Mouse (Mus musculus) heart, postnatal 36 days (tissue): ENCODE data around the gene Actl6b. TPM values are rescaled to one million over a fixed set of nuclear protein-coding genes. Genes with fewer than 3 reads are reported as not detected.

Experiments used
- DNase-seq, 2 experiments: peaks; one replicate each; pipeline ENCODE4 v3.0.0; 2021 to 2022
- intact Hi-C: fragments of 180-260 bp; cut with DNase I; formaldehyde crosslinking; loops from one replicate; pipeline ENCODE4 v1.15.1; 2025
- total RNA-seq, 2 experiments: library from RNA; stranded (reverse); gene quantifications; 2 replicates each; pipeline ENCODE4 v1.2.3; 2021

Gene Actl6b
- not detected for total RNA-seq

DNA sequence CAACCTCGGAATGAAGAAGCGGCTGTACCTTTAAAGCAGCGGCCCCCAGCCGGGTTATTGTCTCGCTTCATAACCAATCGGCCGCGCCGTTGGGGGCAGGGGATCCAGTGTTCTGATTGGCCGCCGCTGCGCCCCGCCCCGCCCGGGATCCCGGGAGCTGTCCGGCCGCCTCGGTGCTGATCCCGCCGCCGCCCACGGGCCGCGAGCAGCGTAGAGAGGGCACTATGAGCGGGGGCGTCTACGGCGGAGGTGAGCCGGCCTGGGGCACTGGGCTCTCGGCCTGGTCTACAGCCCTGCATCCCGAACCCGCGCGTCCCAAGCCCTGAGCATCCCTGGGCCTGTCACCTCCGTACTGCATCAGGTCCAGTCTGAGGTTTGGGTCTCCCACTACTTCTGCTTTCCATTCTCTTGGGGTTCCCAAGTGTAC, at the start of gene Actl6b:
Gene Actl6b (plus strand): TSS at position 107 of the 427 bp plus-strand sequence.
- DNase-seq, result peak; percentile 52 to 69
- intact Hi-C loops, result no loop called here

DNA sequence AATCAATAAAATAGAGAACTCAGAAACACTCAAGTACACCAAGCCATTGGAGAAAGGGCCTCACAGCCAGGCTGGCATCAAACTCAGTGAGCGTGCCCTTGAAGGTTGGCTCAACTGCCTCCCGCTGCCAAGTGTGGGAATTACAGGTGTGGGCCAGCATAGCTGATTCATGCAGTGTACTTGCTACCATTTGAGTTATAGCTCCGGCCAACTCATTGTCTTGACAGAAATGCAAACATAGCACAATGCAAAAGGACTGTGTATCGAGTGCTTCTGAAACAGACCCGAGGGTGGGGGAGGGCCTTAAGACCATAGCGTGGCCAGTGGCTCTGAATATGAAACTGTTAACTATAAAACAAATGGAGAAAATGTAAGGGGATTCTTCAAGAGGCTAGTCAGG, 49.3 kb upstream of the Actl6b start:
- intact Hi-C loops, result no loop called here
- no peak for DNase-seq

DNA sequence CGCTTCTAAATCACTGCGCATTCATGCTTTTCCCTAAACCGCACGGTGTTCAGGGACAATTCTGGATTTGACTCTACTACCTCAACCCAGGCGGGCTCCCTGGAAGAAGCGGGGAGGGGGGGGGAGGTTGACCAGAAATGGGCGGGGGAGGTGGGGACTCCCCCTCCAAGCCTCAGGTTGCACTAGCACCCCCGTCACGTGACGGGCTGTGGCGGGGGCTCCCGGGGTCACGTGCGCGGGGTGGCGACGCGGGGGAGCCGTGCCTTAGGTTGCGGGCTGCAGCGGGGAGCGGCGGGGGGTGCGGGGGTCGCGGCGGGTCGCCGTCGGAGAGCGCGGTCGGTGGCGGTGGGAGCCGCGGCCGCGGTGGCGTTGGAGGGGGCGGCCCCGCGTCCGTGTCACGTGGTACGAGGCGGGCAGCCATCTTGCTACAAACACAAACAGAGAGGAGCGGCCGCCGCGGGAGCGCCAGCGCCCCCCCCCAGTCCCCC, 43.3 kb upstream of the Actl6b start:
- DNase-seq, result peak; percentile 79 to 92
- intact Hi-C loops, result loop anchor here (5.0 kb wide), 1 partner anchor 77 kb away; no protein-coding TSS in a partner anchor

DNA sequence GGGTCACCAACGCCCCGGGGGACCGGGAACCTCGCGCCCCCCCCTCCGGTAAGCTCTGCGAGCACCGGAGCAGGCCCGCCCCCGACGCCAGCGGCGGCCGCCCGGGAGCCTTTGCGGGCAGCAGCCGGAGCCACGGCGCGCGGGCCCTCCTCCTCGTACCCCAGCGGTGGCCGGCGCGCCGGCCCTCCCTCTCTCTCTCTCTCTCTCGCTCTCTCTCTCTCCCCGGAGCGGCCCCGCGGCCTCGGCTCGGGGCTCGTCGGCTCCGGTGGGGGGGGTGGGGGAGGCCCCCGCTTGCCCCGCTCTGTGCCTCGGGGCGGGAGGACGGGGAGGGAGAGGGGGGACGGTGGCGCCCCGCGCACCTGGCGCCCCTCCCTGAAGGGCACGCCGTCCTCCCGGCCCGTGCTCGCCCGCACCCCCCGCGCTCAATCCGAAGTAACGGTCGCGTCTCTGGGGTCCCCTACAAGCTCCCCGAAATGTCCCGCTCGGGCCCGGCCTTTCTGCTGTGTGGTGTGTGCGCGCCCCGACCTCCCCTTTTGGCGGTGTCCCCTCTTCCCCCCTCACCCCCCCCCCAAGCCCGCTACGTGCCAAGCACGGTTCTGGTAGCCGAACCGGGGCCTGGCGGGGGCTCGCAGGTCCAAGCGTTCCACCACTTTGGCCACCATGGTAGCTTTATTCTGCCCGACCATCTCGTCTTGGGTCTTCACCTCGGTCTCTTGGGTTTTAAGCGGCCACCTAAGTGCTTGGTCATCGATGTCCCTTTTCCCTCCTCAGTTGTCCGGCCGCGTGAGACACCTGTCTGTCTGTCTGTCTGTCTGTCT, 42.5 kb upstream of the Actl6b start:
- intact Hi-C loops, result loop anchor here (1.0 to 5.0 kb wide), 2 partner anchors 23 to 77 kb away; partner anchors contain the start of genes Epo and Gnb2
- no peak for DNase-seq

DNA sequence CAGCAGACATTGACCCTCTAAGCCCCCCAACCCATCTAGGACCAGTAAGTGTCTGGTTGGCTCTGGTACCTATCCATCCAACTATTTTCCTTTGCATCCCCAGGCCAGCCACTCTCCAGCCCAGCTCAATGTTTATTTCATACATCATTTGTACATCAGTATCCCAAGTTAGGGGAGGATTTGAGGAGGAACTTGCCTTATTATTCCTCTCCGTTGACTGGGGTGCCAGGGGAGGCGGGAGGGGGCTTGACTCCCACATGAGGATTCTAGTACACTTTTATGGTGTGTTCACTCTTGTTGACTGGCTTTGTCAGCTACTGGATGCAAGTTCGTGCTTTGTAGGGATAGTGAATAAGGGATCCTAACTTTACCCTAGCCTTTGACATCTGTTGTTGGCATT, 41.6 kb upstream of the Actl6b start:
- DNase-seq, result no peak
- intact Hi-C loops, result loop anchor here (1.0 to 5.0 kb wide), 2 partner anchors 22 to 76 kb away; partner anchors contain the start of genes Epo and Gnb2

DNA sequence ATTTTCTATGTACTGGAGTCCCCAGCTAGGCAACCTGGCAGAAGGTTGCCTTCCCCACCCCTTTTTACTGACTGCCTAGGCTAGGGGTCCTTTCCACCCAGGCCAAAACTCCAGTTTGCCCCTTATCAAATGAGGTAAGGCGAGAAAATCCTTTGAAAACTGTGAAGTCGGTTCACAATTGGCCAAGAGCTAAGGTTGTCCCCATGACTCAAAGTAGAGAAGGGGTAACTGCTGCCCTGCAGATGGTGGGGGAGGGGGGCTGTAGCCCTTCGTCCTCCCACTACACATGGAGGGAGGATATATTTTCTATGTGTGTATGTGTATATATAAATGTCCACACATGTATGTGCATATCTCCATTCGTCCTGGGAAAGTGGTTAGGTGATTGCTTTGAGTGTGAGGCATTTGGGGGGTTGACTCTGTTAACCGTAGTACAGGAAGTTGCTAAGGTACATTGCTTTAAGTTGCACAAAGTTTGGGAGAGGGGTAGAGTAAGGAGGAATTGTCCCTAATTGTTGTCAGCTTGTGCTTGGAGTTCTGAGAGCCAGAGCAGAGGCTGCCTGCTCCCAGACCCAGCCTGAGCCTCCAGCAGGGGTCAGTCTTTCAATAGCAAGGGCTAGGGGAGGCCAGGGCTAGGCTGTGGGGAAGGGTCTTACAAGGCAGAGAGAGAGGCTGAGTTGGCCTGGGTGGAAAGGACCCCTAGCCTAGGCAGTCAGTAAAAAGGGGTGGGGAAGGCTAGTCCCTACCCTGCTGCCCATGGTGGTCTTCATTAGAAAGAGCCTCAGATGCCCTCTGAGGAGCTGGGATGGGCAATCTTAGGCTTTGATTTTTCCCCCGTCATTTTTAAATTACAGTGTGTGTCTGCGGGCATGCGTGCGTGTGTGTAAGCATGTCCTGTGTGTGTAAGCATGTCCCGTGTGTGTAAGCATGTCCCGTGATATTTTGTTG, 40.2 kb upstream of the Actl6b start:
- intact Hi-C loops, result loop anchor here (5.0 kb wide), 1 partner anchor 74 kb away; no protein-coding TSS in a partner anchor
- peak in 1 of 2 experiments; percentile 50 for DNase-seq

DNA sequence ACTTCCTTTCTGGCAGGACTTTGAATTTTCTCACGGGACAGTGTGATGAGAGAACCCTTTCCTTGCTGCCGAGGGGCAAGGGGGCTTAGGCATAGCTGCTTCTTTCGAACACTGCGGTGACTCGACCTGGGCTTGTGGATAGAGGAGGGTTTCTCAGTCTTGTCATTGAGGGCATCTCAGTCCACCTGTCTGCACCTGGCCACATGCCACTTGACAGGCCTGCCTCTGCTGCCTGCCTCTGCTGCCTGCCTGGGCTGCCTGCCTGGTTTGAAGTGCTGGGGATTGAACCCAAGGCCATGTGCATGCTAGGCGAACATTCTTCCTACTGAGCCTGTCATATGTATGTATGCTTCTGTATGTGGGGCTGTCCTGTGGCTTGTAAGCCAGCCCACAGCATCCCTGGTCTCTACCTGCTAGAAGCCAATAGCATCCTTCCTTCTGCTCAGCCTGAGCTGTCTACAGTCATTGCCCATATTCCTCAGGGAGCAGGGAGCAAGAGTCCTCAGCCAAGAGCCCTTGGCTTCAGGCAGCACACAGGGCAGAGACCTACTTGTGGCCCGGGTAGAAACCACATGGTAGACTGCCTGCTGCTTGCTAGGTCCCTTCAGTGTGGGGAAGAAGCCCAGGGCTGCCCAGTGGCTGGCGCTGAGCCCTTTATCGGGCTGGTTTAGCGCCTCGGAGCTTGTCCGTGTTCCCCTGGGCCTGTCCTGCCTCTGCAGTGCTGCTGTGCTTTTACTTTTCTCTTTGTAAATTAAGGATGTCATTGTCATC, 39.2 kb upstream of the Actl6b start:
- intact Hi-C loops, result loop anchor here (5.0 kb wide), 1 partner anchor 73 kb away; no protein-coding TSS in a partner anchor
- no peak for DNase-seq

DNA sequence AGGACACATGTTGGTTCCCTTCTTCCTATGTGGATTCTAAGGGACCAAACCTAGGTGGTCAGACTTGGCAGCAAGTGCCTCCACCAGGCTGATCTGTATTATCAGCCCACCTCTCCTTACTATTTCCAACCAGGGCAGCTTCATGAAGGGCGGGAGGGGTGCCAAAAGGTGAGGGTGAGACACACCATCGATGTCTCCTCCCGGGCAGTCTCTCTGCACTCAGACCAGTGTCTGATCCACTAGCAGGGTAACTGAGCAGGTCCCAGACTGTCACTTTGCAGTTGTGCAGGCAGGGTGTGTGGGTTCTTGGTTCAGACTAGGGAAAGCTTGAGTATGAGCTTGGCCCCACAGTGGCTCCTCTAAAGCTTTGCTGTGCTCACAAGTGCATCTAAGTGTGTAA, 38.5 kb upstream of the Actl6b start:
- no peak for DNase-seq
- intact Hi-C loops, result loop anchor here (5.0 kb wide), 1 partner anchor 72 kb away; no protein-coding TSS in a partner anchor

DNA sequence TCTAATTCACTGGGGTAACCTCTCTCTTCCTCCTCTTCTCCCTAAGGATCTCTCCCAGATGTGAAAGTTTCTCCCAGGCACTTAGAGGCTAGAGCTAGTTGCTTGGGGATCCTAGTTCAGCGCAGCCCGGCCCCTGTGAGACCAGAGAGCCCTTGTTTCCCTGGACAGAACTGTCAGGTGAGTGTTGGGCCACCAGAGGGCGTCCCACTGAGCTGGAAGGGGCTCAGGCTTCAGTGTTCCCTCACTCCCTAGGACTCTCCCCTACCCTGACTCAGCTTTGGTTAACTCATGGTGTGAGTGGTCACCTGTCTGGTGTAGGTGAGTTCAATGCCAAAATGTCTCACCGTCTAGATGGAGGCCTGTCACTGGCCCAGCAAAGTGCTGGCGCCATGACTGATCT, 34.9 kb upstream of the Actl6b start, which contains the start of gene Gigyf1:
Gene Gigyf1 (plus strand): TSS at position 113 of the 400 bp plus-strand sequence.
- DNase-seq, result no peak
- intact Hi-C loops, result no loop called here

DNA sequence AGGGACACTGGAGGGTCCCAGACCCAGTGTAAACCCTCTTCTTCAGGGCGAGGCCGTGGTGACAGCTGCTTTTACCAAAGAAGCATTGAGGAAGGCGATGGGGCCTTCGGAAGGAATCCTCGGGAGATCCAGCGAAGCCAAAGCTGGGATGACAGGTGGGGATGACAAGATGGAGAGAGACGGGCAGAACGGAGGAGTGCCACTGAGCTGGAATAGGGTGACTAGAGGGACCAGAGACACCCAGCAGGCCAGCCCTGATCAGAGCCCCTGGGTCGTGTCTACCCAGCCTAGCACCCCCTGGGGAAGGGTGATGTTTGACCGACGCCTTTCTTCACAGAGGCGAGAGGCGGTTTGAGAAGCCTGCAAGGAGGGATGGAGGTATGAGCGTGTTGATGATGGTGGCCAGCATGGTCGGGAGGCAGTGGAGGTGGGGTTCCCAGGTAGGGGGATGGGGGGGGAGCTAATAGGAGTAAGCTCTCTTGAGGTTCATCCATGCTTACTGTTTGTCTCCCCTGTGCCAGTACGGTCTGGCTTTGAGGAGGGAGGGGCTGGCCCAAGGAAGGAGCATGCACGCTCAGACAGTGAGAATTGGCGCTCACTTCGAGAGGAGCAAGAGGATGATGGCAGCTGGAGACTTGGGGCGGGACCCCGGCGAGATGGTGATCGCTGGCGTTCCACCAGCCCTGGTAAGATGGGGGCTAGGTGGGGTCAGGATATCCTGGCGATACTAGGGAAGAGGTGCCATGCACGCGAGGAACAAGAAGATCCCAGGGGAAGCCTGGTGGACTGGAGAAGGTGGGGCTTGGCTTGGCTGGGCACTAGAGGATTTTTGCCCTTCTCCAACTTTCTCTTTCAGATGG, 33.4 kb upstream of the Actl6b start:
- intact Hi-C loops, result loop anchor here (10.0 kb wide), 1 partner anchor 645 kb away; the partner anchor contains the start of gene Cops6
- no peak for DNase-seq

DNA sequence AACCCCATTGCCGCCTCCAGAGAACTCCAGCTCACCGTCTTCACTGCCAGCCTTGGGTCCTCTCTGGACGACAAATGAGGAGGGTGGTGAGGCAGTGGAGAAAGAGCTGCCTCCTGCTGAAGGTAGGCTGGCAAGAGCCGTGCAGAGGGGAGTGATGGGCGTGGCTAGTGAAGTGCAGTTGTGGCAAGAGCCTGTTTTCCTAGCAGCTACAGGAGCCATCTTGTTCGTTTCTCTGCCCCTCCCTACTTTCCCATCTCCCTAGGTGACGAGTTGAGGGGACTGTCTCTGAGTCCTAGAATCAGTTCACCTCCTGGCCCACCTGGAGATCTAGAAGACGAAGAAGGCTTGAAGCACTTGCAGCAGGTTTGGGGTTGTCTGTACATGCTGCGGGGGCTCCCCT, 31.5 kb upstream of the Actl6b start:
- DNase-seq, result no peak
- intact Hi-C loops, result loop anchor here (10.0 kb wide), 1 partner anchor 643 kb away; the partner anchor contains the start of gene Cops6

DNA sequence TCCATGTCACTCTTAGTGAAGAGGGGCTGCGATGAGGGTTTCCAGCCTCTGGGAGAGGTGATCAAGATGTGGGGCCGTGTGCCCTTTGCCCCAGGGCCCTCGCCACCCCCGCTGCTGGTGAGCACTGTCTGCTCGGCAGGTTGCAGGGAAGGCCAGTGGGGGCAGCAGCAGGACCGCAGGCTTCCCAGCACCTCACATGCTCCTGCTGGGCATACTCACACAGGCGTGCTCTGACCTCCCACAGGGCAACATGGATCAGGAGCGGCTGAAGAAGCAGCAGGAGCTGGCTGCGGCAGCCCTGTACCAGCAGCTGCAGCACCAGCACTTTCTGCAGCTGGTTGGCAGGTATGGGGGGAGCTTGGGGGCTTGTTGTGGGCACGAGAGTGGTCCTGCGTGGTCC, 30.6 kb upstream of the Actl6b start:
- intact Hi-C loops, result loop anchor here (10.0 kb wide), 1 partner anchor 642 kb away; the partner anchor contains the start of gene Cops6
- DNase-seq, result no peak

DNA sequence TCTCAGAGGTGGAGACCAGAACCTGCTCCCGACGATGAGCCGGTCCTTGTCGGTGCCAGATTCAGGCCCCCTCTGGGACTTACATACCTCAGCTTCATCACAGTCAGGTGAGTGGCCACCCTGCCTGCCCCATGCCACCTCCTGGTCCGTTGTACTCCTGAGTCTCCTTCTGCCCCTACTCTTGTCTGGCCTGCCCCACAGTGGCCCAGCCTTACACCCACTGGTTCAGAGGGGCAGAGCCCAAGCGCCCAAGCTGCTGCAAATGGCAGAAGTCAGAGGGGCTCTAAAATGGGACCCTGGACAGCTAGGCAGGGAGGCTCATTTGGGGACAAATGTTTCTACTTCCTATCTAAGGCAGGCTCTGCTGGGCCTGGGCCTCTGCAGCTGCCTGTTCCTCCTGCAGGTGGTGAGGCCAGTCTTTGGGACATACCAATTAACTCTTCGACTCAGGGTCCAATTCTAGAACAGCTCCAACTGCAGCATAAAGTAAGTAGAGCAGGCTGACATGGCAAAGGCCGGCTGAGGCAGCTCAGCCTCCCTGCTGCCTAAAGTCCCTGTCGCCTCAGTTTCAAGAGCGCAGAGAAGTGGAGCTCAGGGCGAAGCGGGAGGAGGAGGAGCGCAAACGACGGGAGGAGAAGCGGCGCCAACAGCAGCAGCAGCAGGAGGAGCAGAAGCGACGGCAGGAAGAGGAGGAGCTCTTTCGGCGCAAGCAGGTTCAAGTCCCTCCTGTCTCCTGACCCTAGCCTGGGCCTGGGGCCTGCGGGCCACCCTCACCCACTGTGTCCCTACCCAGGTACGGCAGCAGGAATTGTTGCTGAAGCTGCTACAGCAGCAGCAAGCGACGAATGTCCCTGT, 29.7 kb upstream of the Actl6b start:
- intact Hi-C loops, result loop anchor here (10.0 kb wide), 1 partner anchor 641 kb away; the partner anchor contains the start of gene Cops6

DNA sequence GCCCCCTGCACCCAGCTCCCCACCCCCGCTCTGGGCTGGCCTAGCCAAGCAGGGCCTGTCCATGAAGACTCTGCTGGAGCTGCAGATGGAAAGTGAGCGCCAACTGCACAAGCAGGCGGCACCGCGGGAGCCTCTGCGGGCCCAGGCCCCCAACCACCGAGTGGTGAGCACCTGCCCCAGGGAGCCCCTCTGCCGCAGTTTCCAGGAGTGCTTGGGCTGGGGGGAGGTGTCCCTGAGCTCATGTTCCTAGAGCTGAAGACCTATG, 29.1 kb upstream of the Actl6b start:
- no peak for DNase-seq
- intact Hi-C loops, result loop anchor here (10.0 kb wide), 1 partner anchor 641 kb away; the partner anchor contains the start of gene Cops6

More for the DNA sequence above, 29.7 kb upstream of the Actl6b start:
- DNase-seq, result no peak

DNA sequence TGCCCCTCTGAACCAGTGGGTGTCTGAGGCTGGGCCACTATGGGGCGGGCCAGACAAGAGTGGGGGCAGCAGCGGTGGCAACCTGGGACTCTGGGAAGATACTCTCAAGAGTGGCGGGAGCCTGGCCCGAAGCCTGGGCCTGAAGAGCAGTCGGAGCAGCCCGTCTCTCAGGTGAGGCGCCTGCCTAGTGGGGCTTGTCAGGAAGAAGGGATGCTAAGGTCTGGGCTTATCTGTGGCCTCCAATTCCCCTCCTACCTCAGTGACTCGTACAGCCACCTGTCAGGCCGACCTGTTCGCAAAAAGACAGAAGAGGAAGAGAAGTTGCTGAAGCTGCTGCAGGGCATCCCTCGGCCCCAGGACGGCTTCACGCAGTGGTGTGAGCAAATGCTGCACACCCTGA, 28.6 kb upstream of the Actl6b start:
- intact Hi-C loops, result loop anchor here (10.0 kb wide), 1 partner anchor 640 kb away; the partner anchor contains the start of gene Cops6
- no peak for DNase-seq

DNA sequence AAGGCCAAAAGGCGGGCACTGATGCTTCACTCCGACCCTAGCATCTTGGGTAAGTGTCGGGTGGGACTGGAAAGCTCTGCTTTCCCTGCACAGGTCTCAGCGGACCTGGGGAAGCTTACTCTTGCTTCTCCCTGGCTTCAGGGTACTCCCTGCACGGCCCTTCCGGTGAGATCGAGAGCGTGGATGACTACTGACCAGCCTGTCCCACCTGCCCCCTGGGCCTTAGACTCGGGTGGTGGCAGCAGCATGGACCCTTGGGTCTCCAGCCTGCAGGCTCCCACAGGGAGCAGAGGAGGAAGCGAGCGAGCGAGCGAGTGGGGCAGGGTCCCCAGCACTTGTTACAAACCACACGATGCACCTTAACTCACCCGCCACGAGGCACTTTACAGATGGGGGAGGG, 27.8 kb upstream of the Actl6b start:
- intact Hi-C loops, result loop anchor here (10.0 kb wide), 1 partner anchor 639 kb away; the partner anchor contains the start of gene Cops6
- no peak for DNase-seq

DNA sequence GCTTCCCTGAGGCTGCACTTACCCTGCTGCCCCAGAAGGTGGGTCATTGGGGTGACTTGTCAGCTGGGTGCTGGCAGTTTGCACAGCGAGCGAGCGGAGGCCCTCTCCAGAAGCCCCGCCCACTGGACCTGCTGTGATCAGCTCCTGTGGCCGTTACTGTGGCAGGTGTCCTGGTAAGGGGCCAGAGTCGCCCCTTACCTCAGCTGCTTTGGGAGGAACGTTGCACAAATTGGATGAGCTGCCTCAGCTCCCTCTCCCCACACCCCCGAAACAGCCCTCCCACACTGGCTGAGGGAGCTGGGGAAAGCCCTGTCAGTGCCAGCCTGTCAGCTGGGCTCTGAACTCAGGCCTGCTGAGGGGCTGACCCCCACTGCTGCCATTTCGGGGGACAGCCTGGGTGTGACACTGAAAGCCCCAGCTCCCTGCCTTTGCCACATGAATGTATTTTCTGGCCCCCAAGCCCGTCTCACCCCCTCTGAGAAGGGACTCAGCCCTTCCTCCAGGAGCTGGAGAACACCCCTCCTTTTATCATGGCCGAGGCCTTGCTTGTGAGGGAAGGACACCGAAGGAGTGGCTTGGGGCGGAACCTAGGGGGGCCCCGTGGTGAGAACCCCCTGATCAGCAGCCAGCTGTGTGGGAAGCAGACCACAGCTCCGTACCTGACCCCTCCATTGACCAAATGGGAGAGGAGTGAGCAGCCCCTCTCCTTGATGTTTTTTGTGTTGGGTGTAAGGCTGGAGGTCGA, 27.0 kb upstream of the Actl6b start:
- intact Hi-C loops, result loop anchor here (10.0 kb wide), 1 partner anchor 638 kb away; the partner anchor contains the start of gene Cops6
- peak in 1 of 2 experiments; percentile 36 for DNase-seq
